Mouse (Mus musculus): ENCODE results near the gene Cyp17a1.

DNA sequence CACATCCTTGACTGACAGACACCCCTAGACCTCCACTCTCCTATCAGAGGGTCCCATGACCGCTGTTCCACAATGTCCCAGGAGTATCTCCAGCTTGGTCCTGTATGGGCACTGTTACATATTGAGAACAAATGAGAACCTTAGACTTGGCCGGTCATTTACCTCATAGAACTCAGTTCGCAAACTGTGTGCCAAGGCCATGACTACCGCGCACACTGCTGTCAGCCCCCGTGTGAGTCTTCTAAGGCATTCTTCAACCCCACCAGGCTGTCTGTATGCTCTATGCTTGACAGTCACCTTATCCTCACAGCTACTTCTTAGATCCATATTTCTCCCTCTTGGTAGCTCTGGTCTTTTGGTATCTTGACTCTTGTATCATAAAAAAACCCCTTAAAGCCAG lies 53.5 kb downstream of the Cyp17a1 start:
- no peak for TF ChIP-seq EP300 (IDR thresholded peaks at IDR 0.05; ENCODE audit: insufficient read depth, low read depth, low read length)
- no peak for TF ChIP-seq CTCF (IDR thresholded peaks at IDR 0.05)

Data from heart, adult 2 months (tissue).